Mouse (Mus musculus): ENCODE measurements around the gene Esyt3. TPM values are rescaled to one million over a fixed set of nuclear protein-coding genes. Genes with fewer than 3 reads are reported as not detected.

Gene Esyt3
- 4.9 and 5.8 TPM in 2 replicates for polyA plus RNA-seq (2011; ENCODE audit: insufficient read depth, insufficient read length, low read depth, missing spikeins)

- H3K36me3 ChIP-seq (ENCODE audit: control insufficient read depth, insufficient read depth, low read length, poor library complexity, severe bottlenecking), result no peaks in the 10 kb centered on the region
- H3K9ac ChIP-seq (ENCODE audit: low read depth, poor library complexity, severe bottlenecking), result peak within 1 kb of the TSS; percentile 69
- peak within 1 kb of the TSS; percentile 77 for H3K4me3 ChIP-seq (ENCODE audit: low read depth, low read length)
- no peak for TF ChIP-seq POLR2A (IDR thresholded peaks at IDR 0.05; ENCODE audit: insufficient read depth, low read length)
- TF ChIP-seq CTCF (IDR thresholded peaks at IDR 0.05; ENCODE audit: low read depth, low read length), result no peak
- TF ChIP-seq EP300 (IDR thresholded peaks at IDR 0.05; ENCODE audit: insufficient read depth, low read depth, low read length), result no peak
- no peak within 1 kb of the TSS for H3K27ac ChIP-seq (ENCODE audit: insufficient read depth, low read length)
- peaks cover 2% of the 10 kb centered on the region; the same call in 1 of the 2 replicates for H3K27me3 ChIP-seq (ENCODE audit: control insufficient read depth, insufficient read depth, low read length, poor library complexity, severe bottlenecking)
- no peaks in the 10 kb centered on the region for H3K9me3 ChIP-seq (replicated peaks; ENCODE audit: control insufficient read depth, insufficient read depth, low read length, poor library complexity, severe bottlenecking)
- H3K4me1 ChIP-seq (ENCODE audit: control insufficient read depth, insufficient read depth, low read length), result no peaks in the 10 kb centered on the region
These were observed at the start of gene Esyt3 for GRCm38 (mm10) chr9:99357921-99358692. TSS of gene Esyt3 (minus strand) at chr9:99358557.

DNA sequence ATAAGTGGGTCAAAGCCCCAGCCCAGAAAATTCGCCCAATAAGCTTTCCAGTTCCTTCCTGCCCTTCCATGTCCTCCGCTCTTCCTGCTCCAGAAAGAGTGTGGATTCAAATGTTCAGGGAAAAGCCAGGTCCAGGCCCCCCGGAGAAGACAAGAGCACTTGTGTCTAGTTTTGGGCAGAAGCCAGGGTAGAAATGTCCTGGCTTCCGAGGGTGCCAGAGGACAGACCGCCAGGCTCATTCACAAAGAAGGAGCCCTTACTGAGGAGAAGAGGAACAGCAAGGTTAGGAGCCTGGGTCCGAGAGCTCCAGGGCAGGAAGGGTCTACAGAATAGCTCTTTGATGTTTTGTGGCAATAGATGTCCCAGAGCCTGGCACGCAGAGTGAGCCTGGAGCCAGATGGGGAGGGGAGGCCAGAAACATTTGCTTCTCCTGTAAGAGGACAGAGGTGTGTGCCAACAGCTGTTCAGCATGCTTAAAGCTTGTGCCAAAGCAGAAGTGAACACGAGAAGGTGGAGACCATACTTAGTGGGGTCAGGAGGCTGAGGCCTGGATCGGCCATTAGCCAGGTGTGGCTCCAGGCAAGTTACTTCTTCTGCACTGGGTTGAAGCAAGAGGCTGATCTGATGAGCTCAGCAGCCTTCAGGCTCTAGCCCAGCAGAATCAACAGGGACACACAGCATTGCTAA, 43.1 kb upstream of the Esyt3 start:
- no peak overlapping the region for H3K9ac ChIP-seq (ENCODE audit: low read depth, poor library complexity, severe bottlenecking)
- TF ChIP-seq EP300 (IDR thresholded peaks at IDR 0.05; ENCODE audit: insufficient read depth, low read depth, low read length), result no peak
- no peak for TF ChIP-seq CTCF (IDR thresholded peaks at IDR 0.05; ENCODE audit: low read depth, low read length)
- no peak for TF ChIP-seq POLR2A (IDR thresholded peaks at IDR 0.05; ENCODE audit: insufficient read depth, low read length)
- H3K36me3 ChIP-seq (ENCODE audit: control insufficient read depth, insufficient read depth, low read length, poor library complexity, severe bottlenecking), result no peaks in the 10 kb centered on the region
- H3K27ac ChIP-seq (ENCODE audit: insufficient read depth, low read length), result peak overlapping the region; percentile 16
- no peaks in the 10 kb centered on the region for H3K27me3 ChIP-seq (ENCODE audit: control insufficient read depth, insufficient read depth, low read length, poor library complexity, severe bottlenecking)
- no peak overlapping the region for H3K4me3 ChIP-seq (ENCODE audit: low read depth, low read length)
- peaks cover 2% of the 10 kb centered on the region for H3K4me1 ChIP-seq (ENCODE audit: control insufficient read depth, insufficient read depth, low read length)
- no peaks in the 10 kb centered on the region for H3K9me3 ChIP-seq (replicated peaks; ENCODE audit: control insufficient read depth, insufficient read depth, low read length, poor library complexity, severe bottlenecking)

- Histone ChIP-seq H3K27me3 (ENCODE audit: control insufficient read depth, insufficient read depth, low read length, poor library complexity, severe bottlenecking) (no peaks in the 10 kb centered on the region), H3K4me1 (ENCODE audit: control insufficient read depth, insufficient read depth, low read length) (peaks cover 2% of the 10 kb centered on the region), H3K27ac (ENCODE audit: insufficient read depth, low read length) (peak overlapping the region; percentile 16; the same call in 1 of the 2 replicates), H3K4me3 (ENCODE audit: low read depth, low read length) (no peak overlapping the region), H3K9me3 (replicated peaks; ENCODE audit: control insufficient read depth, insufficient read depth, low read length, poor library complexity, severe bottlenecking) (no peaks in the 10 kb centered on the region), H3K9ac (ENCODE audit: low read depth, poor library complexity, severe bottlenecking) (no peak overlapping the region), H3K36me3 (ENCODE audit: control insufficient read depth, insufficient read depth, low read length, poor library complexity, severe bottlenecking) (no peaks in the 10 kb centered on the region)
- TF ChIP-seq POLR2A (IDR thresholded peaks at IDR 0.05; ENCODE audit: insufficient read depth, low read length) (no peak), CTCF (IDR thresholded peaks at IDR 0.05; ENCODE audit: low read depth, low read length) (no peak), EP300 (IDR thresholded peaks at IDR 0.05; ENCODE audit: insufficient read depth, low read depth, low read length) (peak; percentile 67; the same call in 1 of the 2 replicates)
These were observed 42.4 kb upstream of the Esyt3 start for GRCm38 (mm10) chr9:99400781-99401180.

- Histone ChIP-seq H3K9me3 (replicated peaks; ENCODE audit: control insufficient read depth, insufficient read depth, low read length, poor library complexity, severe bottlenecking) (peaks cover 16% of the 10 kb centered on the region; the same call in 1 of the 2 replicates), H3K4me1 (ENCODE audit: control insufficient read depth, insufficient read depth, low read length) (peaks cover 2% of the 10 kb centered on the region), H3K27me3 (ENCODE audit: control insufficient read depth, insufficient read depth, low read length, poor library complexity, severe bottlenecking) (no peaks in the 10 kb centered on the region), H3K36me3 (ENCODE audit: control insufficient read depth, insufficient read depth, low read length, poor library complexity, severe bottlenecking) (peaks cover 5% of the 10 kb centered on the region), H3K9ac (ENCODE audit: low read depth, poor library complexity, severe bottlenecking) (no peak overlapping the region), H3K27ac (ENCODE audit: insufficient read depth, low read length) (no peak overlapping the region), H3K4me3 (ENCODE audit: low read depth, low read length) (no peak overlapping the region)
- TF ChIP-seq CTCF (IDR thresholded peaks at IDR 0.05; ENCODE audit: low read depth, low read length), result no peak
- TF ChIP-seq POLR2A (IDR thresholded peaks at IDR 0.05; ENCODE audit: insufficient read depth, low read length), result no peak
- TF ChIP-seq EP300 (IDR thresholded peaks at IDR 0.05; ENCODE audit: insufficient read depth, low read depth, low read length), result no peak
These were observed 38.9 kb upstream of the Esyt3 start for GRCm38 (mm10) chr9:99397056-99397815.

DNA sequence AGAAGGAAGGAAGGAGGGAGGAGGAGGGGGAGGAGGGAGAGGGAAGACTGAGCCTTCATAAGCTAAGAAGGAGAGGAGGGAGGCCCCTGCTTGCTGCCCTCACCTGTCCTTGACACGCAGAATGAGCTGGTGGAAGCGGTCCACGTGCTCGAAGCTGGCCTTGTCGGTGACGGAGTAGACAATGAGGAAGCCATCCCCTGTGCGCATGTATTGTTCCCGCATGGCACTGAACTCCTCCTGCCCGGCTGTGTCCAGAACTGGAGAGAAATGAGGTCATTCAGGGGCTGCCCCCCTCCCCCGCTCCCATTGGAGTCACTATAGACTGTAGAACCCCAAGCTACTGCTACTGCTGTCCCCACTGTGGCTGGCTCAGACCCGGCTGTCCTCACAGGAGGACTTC, 36.0 kb upstream of the Esyt3 start:
- Histone ChIP-seq H3K4me1 (ENCODE audit: control insufficient read depth, insufficient read depth, low read length) (no peaks in the 10 kb centered on the region), H3K4me3 (ENCODE audit: low read depth, low read length) (no peak overlapping the region)
- TF ChIP-seq EP300 (IDR thresholded peaks at IDR 0.05; ENCODE audit: insufficient read depth, low read depth, low read length), result no peak
- no peak for TF ChIP-seq POLR2A (IDR thresholded peaks at IDR 0.05; ENCODE audit: insufficient read depth, low read length)
- no peak for TF ChIP-seq CTCF (IDR thresholded peaks at IDR 0.05; ENCODE audit: low read depth, low read length)

More for the DNA sequence above, 36.0 kb upstream of the Esyt3 start:
- Histone ChIP-seq H3K36me3 (ENCODE audit: control insufficient read depth, insufficient read depth, low read length, poor library complexity, severe bottlenecking) (peaks cover 8% of the 10 kb centered on the region), H3K9ac (ENCODE audit: low read depth, poor library complexity, severe bottlenecking) (no peak overlapping the region), H3K9me3 (replicated peaks; ENCODE audit: control insufficient read depth, insufficient read depth, low read length, poor library complexity, severe bottlenecking) (peaks cover 19% of the 10 kb centered on the region; the same call in 1 of the 2 replicates), H3K27me3 (ENCODE audit: control insufficient read depth, insufficient read depth, low read length, poor library complexity, severe bottlenecking) (no peaks in the 10 kb centered on the region), H3K27ac (ENCODE audit: insufficient read depth, low read length) (no peak overlapping the region)
